Mouse (Mus musculus) small intestine, adult 2 months (tissue): Measurements from ENCODE around the gene Pde4d.

Experiments used
- CTCF ChIP-seq: fragments of 200-500 bp; IDR thresholded peaks from 2 replicates; pipeline ENCODE4 v1.5.1; 2012; ENCODE audit warnings: low read depth, mild to moderate bottlenecking, control low read depth, inconsistent platforms, low read length, moderate library complexity, mixed read lengths; ENCODE audit not compliant: insufficient replicate concordance, insufficient read length; ENCODE audit errors: extremely low read depth
- POLR2A ChIP-seq: fragments of 200-500 bp; IDR thresholded peaks from 2 replicates; pipeline ENCODE4 v1.6.1; 2012; ENCODE audit warnings: low read depth, mild to moderate bottlenecking, control low read depth, inconsistent platforms, low read length, moderate library complexity

DNA sequence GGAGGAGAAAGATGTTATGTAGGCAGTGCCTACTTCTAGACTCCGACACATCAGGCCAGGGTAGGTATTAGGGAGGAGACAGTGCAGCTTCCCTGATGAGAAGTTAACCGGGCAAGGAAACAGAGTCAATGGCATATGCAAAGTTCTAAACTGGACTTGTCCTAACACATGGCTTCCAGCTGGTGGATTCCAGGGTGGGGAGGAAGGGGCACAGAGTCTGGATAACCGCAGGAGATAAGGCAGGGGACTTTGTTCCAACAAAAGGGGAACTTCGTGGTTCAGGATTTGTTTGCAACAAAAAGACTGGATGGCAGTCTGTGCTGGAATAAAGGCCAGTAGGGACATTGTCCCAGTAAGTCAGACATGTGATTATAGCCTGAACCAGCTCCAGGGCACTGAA is 1042.1 kb downstream of the Pde4d start:
- TF ChIP-seq CTCF (no peak), POLR2A (no peak)
